Mouse (Mus musculus): ENCODE measurements around the gene Ifnar2. TPM values are rescaled to one million over a fixed set of nuclear protein-coding genes. Genes with fewer than 3 reads are reported as not detected.
A peak's percentile ranks its signal among the peaks of the same experiment; 100 is the strongest.

Ifnar2 gene
- polyA plus RNA-seq, 1 experiment from 2014 or later: 44.2 TPM

- peak; percentile 87 for ATAC-seq
- Histone ChIP-seq H3K4me3 (replicated peaks; ENCODE audit: low read length) (peak within 1 kb of the TSS; percentile 65), H3K4me1 (replicated peaks; ENCODE audit: control insufficient read depth, insufficient read depth, low read length) (peaks cover 14% of the 10 kb centered on the region), H3K36me3 (ENCODE audit: control insufficient read depth, insufficient read depth) (peaks cover 5% of the 10 kb centered on the region; the same call in 1 of the 2 replicates), H3K9ac (replicated peaks; ENCODE audit: low read depth, low read length) (peak within 1 kb of the TSS; percentile 79), H3K27me3 (replicated peaks; ENCODE audit: control insufficient read depth, insufficient read depth, low read length) (no peaks in the 10 kb centered on the region), H3K9me3 (ENCODE audit: control insufficient read depth, low read length) (no peaks in the 10 kb centered on the region), H3K4me2 (ENCODE audit: low read length) (peak within 1 kb of the TSS; percentile 98), H3K27ac (ENCODE audit: low read length) (no peak within 1 kb of the TSS)
- WGBS: 4% methylated on average over 49 of the region's 51 CpGs
Measured at GRCm38 (mm10) chr16:91405640-91406584, 33.3 kb downstream of the Ifnar2 start, which contains the start of gene Il10rb. Il10rb (plus strand) TSS chr16:91406164.

- peaks cover 5% of the 10 kb centered on the region; the same call in 1 of the 2 replicates for H3K36me3 ChIP-seq (ENCODE audit: control insufficient read depth, insufficient read depth)
- H3K4me2 ChIP-seq (ENCODE audit: low read length): peak overlapping the region; percentile 98
- H3K9me3 ChIP-seq (ENCODE audit: control insufficient read depth, low read length): no peaks in the 10 kb centered on the region
- peak; percentile 46 for ATAC-seq
- H3K27ac ChIP-seq (ENCODE audit: low read length): no peak overlapping the region
- H3K27me3 ChIP-seq (replicated peaks; ENCODE audit: control insufficient read depth, insufficient read depth, low read length): no peaks in the 10 kb centered on the region
- peak overlapping the region; percentile 79 for H3K9ac ChIP-seq (replicated peaks; ENCODE audit: low read depth, low read length)
- peak overlapping the region; percentile 65 for H3K4me3 ChIP-seq (replicated peaks; ENCODE audit: low read length)
- H3K4me1 ChIP-seq (replicated peaks; ENCODE audit: control insufficient read depth, insufficient read depth, low read length): peaks cover 14% of the 10 kb centered on the region
- WGBS: 3% methylated on average over 13 of the region's 13 CpGs
Measured at GRCm38 (mm10) chr16:91406585-91407220, 34.1 kb downstream of the Ifnar2 start.

GRCm38 (mm10) chr16:91413102-91413844, 40.7 kb downstream of the Ifnar2 start:
- ATAC-seq: no peak
- no peak overlapping the region for H3K27ac ChIP-seq (ENCODE audit: low read length)
- no peaks in the 10 kb centered on the region for H3K27me3 ChIP-seq (replicated peaks; ENCODE audit: control insufficient read depth, insufficient read depth, low read length)
- H3K9ac ChIP-seq (replicated peaks; ENCODE audit: low read depth, low read length): no peak overlapping the region
- WGBS: 81% methylated on average over 12 of the region's 12 CpGs
- H3K4me3 ChIP-seq (replicated peaks; ENCODE audit: low read length): no peak overlapping the region
- no peaks in the 10 kb centered on the region for H3K9me3 ChIP-seq (ENCODE audit: control insufficient read depth, low read length)
- no peaks in the 10 kb centered on the region for H3K4me1 ChIP-seq (replicated peaks; ENCODE audit: control insufficient read depth, insufficient read depth, low read length)
- no peak overlapping the region for H3K4me2 ChIP-seq (ENCODE audit: low read length)
- no peaks in the 10 kb centered on the region for H3K36me3 ChIP-seq (ENCODE audit: control insufficient read depth, insufficient read depth)

- no peaks in the 10 kb centered on the region for H3K27me3 ChIP-seq (replicated peaks; ENCODE audit: control insufficient read depth, insufficient read depth, low read length)
- no peaks in the 10 kb centered on the region for H3K4me1 ChIP-seq (replicated peaks; ENCODE audit: control insufficient read depth, insufficient read depth, low read length)
- ATAC-seq: no peak
- H3K9ac ChIP-seq (replicated peaks; ENCODE audit: low read depth, low read length): no peak overlapping the region
- no peak overlapping the region for H3K4me2 ChIP-seq (ENCODE audit: low read length)
- H3K36me3 ChIP-seq (ENCODE audit: control insufficient read depth, insufficient read depth): no peaks in the 10 kb centered on the region
- no peak overlapping the region for H3K27ac ChIP-seq (ENCODE audit: low read length)
- WGBS: 85% methylated on average over 9 of the region's 9 CpGs
- H3K9me3 ChIP-seq (ENCODE audit: control insufficient read depth, low read length): no peaks in the 10 kb centered on the region
- H3K4me3 ChIP-seq (replicated peaks; ENCODE audit: low read length): no peak overlapping the region
Measured at GRCm38 (mm10) chr16:91415391-91416189, 43.0 kb downstream of the Ifnar2 start.

- H3K9me3 ChIP-seq (ENCODE audit: control insufficient read depth, low read length): no peaks in the 10 kb centered on the region
- H3K36me3 ChIP-seq (ENCODE audit: control insufficient read depth, insufficient read depth): no peaks in the 10 kb centered on the region
- no peak overlapping the region for H3K4me3 ChIP-seq (replicated peaks; ENCODE audit: low read length)
- no peak overlapping the region for H3K27ac ChIP-seq (ENCODE audit: low read length)
- no peaks in the 10 kb centered on the region for H3K27me3 ChIP-seq (replicated peaks; ENCODE audit: control insufficient read depth, insufficient read depth, low read length)
- 97% methylated on average over 6 of the region's 6 CpGs for WGBS
- H3K9ac ChIP-seq (replicated peaks; ENCODE audit: low read depth, low read length): no peak overlapping the region
- no peaks in the 10 kb centered on the region for H3K4me1 ChIP-seq (replicated peaks; ENCODE audit: control insufficient read depth, insufficient read depth, low read length)
- no peak overlapping the region for H3K4me2 ChIP-seq (ENCODE audit: low read length)
- no peak for ATAC-seq
Measured at GRCm38 (mm10) chr16:91416357-91416756, 43.8 kb downstream of the Ifnar2 start.

GRCm38 (mm10) chr16:91416938-91417337, 44.4 kb downstream of the Ifnar2 start:
- ATAC-seq: no peak
- no peaks in the 10 kb centered on the region for H3K4me1 ChIP-seq (replicated peaks; ENCODE audit: control insufficient read depth, insufficient read depth, low read length)
- H3K27me3 ChIP-seq (replicated peaks; ENCODE audit: control insufficient read depth, insufficient read depth, low read length): no peaks in the 10 kb centered on the region
- no peaks in the 10 kb centered on the region for H3K9me3 ChIP-seq (ENCODE audit: control insufficient read depth, low read length)
- H3K4me2 ChIP-seq (ENCODE audit: low read length): no peak overlapping the region
- H3K4me3 ChIP-seq (replicated peaks; ENCODE audit: low read length): no peak overlapping the region
- 89% methylated on average over 7 of the region's 7 CpGs for WGBS
- H3K9ac ChIP-seq (replicated peaks; ENCODE audit: low read depth, low read length): no peak overlapping the region
- no peaks in the 10 kb centered on the region for H3K36me3 ChIP-seq (ENCODE audit: control insufficient read depth, insufficient read depth)
- H3K27ac ChIP-seq (ENCODE audit: low read length): no peak overlapping the region

- H3K4me3 ChIP-seq (replicated peaks; ENCODE audit: low read length): no peak overlapping the region
- WGBS: 70% methylated on average over 5 of the region's 5 CpGs
- no peak overlapping the region for H3K9ac ChIP-seq (replicated peaks; ENCODE audit: low read depth, low read length)
- H3K9me3 ChIP-seq (ENCODE audit: control insufficient read depth, low read length): no peaks in the 10 kb centered on the region
- H3K36me3 ChIP-seq (ENCODE audit: control insufficient read depth, insufficient read depth): no peaks in the 10 kb centered on the region
- H3K27ac ChIP-seq (ENCODE audit: low read length): no peak overlapping the region
- H3K4me2 ChIP-seq (ENCODE audit: low read length): no peak overlapping the region
- no peaks in the 10 kb centered on the region for H3K4me1 ChIP-seq (replicated peaks; ENCODE audit: control insufficient read depth, insufficient read depth, low read length)
- H3K27me3 ChIP-seq (replicated peaks; ENCODE audit: control insufficient read depth, insufficient read depth, low read length): no peaks in the 10 kb centered on the region
- ATAC-seq: no peak
Measured at GRCm38 (mm10) chr16:91418531-91418930, 45.9 kb downstream of the Ifnar2 start.

- 90% methylated on average over 6 of the region's 6 CpGs for WGBS
- no peaks in the 10 kb centered on the region for H3K27me3 ChIP-seq (replicated peaks; ENCODE audit: control insufficient read depth, insufficient read depth, low read length)
- no peak for ATAC-seq
- no peaks in the 10 kb centered on the region for H3K9me3 ChIP-seq (ENCODE audit: control insufficient read depth, low read length)
- H3K4me1 ChIP-seq (replicated peaks; ENCODE audit: control insufficient read depth, insufficient read depth, low read length): no peaks in the 10 kb centered on the region
- no peak overlapping the region for H3K4me2 ChIP-seq (ENCODE audit: low read length)
- no peaks in the 10 kb centered on the region for H3K36me3 ChIP-seq (ENCODE audit: control insufficient read depth, insufficient read depth)
- no peak overlapping the region for H3K9ac ChIP-seq (replicated peaks; ENCODE audit: low read depth, low read length)
- no peak overlapping the region for H3K4me3 ChIP-seq (replicated peaks; ENCODE audit: low read length)
- no peak overlapping the region for H3K27ac ChIP-seq (ENCODE audit: low read length)
Measured at GRCm38 (mm10) chr16:91425816-91426215, 53.2 kb downstream of the Ifnar2 start.

All from forebrain, embryonic 16.5 days (tissue).